Mouse (Mus musculus): ENCODE measurements around the gene Ggt6.

DNA sequence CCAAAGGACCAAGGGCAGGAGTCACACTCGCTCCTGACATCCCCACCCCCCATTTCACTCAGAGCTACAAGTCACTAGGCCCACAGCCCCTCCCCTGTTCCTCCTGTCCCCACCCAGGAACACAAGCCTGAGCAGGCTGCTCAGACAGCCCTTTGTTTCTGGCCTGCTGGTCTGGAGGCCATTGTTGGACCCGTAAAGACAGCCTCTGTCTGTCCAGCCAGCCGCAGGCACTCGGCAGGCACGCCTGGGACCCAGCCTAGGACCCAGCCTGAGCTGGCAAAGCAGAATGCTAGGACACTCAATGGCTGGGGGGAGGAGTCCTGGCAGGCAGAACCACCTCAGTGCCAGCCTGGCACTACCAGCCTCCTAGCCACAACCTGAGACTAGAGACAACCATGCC is 20.4 kb downstream of the Ggt6 start:
- TF ChIP-seq EP300 (IDR thresholded peaks at IDR 0.05) (no peak), CTCF (IDR thresholded peaks at IDR 0.05) (no peak)
